9 mouse cellular contexts compared by ENCODE assay signal in the genomic region with DNA sequence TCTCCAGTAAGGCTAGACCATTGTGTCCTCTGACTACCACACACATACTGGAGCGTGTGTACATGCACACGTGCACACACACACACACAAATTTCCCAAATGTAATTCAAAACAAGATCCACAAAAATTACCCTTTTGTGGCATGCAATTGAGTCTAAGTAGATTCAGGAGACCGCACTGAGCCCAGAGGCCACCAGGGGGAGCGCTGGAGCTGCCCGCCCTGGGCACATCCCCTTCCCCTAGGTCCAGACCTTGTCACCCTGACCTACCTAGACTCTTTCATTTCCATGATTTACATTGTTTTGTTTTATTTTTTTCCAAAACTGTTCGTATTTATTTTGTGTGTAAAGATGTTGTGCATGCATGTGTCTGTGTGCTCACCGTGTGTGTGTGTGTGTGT. TPM values are rescaled to one million over a fixed set of nuclear protein-coding genes. Genes with fewer than 3 reads are reported as not detected.
A peak's percentile ranks its signal among the peaks of the same experiment; 100 is the strongest.
DNase-seq lines count a peak whose midpoint lies in the region; ATAC-seq and TF ChIP-seq lines count a peak whose summit lies in the region.
"Had no signal": no experiment of that assay in that cellular context is flagged by ENCODE, and none has a peak within 500 bp of the region (broad histone marks: within the 10 kb centered on the region; RNA-seq: fewer than 3 reads in every experiment).

No protein-coding gene starts in this region.

- peaks cover 27% of the 10 kb centered on the region for H3K4me1 ChIP-seq in hindbrain, embryonic 10.5 days (replicated peaks)
- peaks cover 3% of the 10 kb centered on the region; the same call in 1 of the 2 replicates for H3K4me1 ChIP-seq in hindbrain, embryonic 12.5 days
- H3K4me1 ChIP-seq in olfactory bulb, adult 2 months (ENCODE audit: control insufficient read depth, insufficient read depth, low read length) = peaks cover 16% of the 10 kb centered on the region

- H3K9ac ChIP-seq in hindbrain, embryonic 12.5 days = no peak overlapping the region
- H3K9ac ChIP-seq: stomach, embryonic 15.5 days had no signal

- no peaks in the 10 kb centered on the region for H3K36me3 ChIP-seq in hindbrain, embryonic 10.5 days
- H3K36me3 ChIP-seq in hindbrain, embryonic 12.5 days = no peaks in the 10 kb centered on the region; the same call in 1 of the 2 replicates
- H3K36me3 ChIP-seq: stomach, embryonic 15.5 days had no signal

- TF ChIP-seq CTCF in olfactory bulb, adult 2 months (IDR thresholded peaks at IDR 0.05; ENCODE audit: insufficient read depth, low read depth, low read length) = peak; percentile 87

- DNase-seq in hindbrain, embryonic 10.5 days (ENCODE audit: low spot score) = peak; percentile 62
- peak; percentile 73 for DNase-seq in 416B (ENCODE audit: low read depth)
- DNase-seq in Muller cell, postnatal 12 days (ENCODE audit: inconsistent ontology term) = peak; percentile 60
- peak; percentile 55 to 88 for DNase-seq in kidney, postnatal 36 days
- no peak for DNase-seq in left cerebral cortex, postnatal 25 days (ENCODE audit: low spot score in 2 of 2)

- H3K27me3 ChIP-seq in hindbrain, embryonic 10.5 days (ENCODE audit: insufficient read depth, poor library complexity, severe bottlenecking) = peaks cover 26% of the 10 kb centered on the region
- H3K27me3 ChIP-seq in hindbrain, embryonic 12.5 days = peaks cover 5% of the 10 kb centered on the region

- H3K4me2 ChIP-seq in hindbrain, embryonic 12.5 days (replicated peaks) = no peak overlapping the region
- H3K4me2 ChIP-seq: stomach, embryonic 15.5 days had no signal

- 6% methylated on average over 7 of the region's 7 CpGs for whole genome bisulfite sequencing in hindbrain, embryonic 10.5 days
- 9% methylated on average over 7 of the region's 7 CpGs for WGBS in hindbrain, embryonic 12.5 days
- 9% methylated on average over 7 of the region's 7 CpGs for WGBS in olfactory bulb, adult 2 months

- no peak overlapping the region for H3K27ac ChIP-seq in hindbrain, embryonic 10.5 days
- no peak overlapping the region for H3K27ac ChIP-seq in hindbrain, embryonic 12.5 days
- no peak overlapping the region for H3K27ac ChIP-seq in olfactory bulb, adult 2 months (ENCODE audit: insufficient read depth, low read depth, low read length)
- H3K27ac ChIP-seq: stomach, embryonic 15.5 days had no signal

- no peak for ATAC-seq in hindbrain, embryonic 12.5 days (ENCODE audit: low FRiP score)
- peak; percentile 57 for ATAC-seq in common myeloid progenitor, adult 5-6 weeks (replicated peaks; ENCODE audit: low read depth, poor library complexity, severe bottlenecking)

- no peak overlapping the region for H3K4me3 ChIP-seq in hindbrain, embryonic 10.5 days
- H3K4me3 ChIP-seq in hindbrain, embryonic 12.5 days = no peak overlapping the region
- H3K4me3 ChIP-seq in olfactory bulb, adult 2 months (ENCODE audit: insufficient read depth, low read depth, low read length) = no peak overlapping the region
- H3K4me3 ChIP-seq: stomach, embryonic 15.5 days had no signal

- TF ChIP-seq POLR2A in olfactory bulb, adult 2 months (IDR thresholded peaks at IDR 0.05; ENCODE audit: insufficient read depth, low read depth, low read length) = no peak

- intact Hi-C loops in left cerebral cortex, postnatal 25 days (cut with DNase I) = loop anchor here (5.0 kb wide), 1 partner anchor 66 kb away; no protein-coding TSS in a partner anchor

- H3K9me3 ChIP-seq in hindbrain, embryonic 10.5 days = no peaks in the 10 kb centered on the region
- H3K9me3 ChIP-seq in hindbrain, embryonic 12.5 days (replicated peaks) = no peaks in the 10 kb centered on the region
- H3K9me3 ChIP-seq: stomach, embryonic 15.5 days had no signal

RNA-seq across cellular contexts. Expression of a gene that starts 1.9 kb away (rescaled TPM):
- polyA plus RNA-seq in hindbrain, embryonic 10.5 days (2016; fragmentation: Nextera tagmentation; extraction: Ambion mirVana) = 7.1 and 8.6 TPM in 2 replicates
- polyA plus RNA-seq in hindbrain, embryonic 12.5 days (2016; fragmentation: Nextera tagmentation; extraction: Ambion mirVana) = 10.1 and 10.7 TPM in 2 replicates
- total RNA-seq in common myeloid progenitor, adult 5-6 weeks (2017) = 0.18 and 2.2 TPM in 2 replicates
- polyA plus RNA-seq in olfactory bulb, adult 2 months (2012; ENCODE audit: insufficient read depth, insufficient read length, low replicate concordance, missing spikeins) = not detected in 2 replicates
- total RNA-seq in left cerebral cortex, postnatal 25 days (2021) = 100 to 1,000 TPM in 1 of 2 experiments, 10 to 100 TPM in 1; 83.8 to 196 TPM

RNA-seq across cellular contexts. Expression of a gene that starts 8.8 kb away (rescaled TPM):
- 4.6 and 9.8 TPM in 2 replicates for polyA plus RNA-seq in hindbrain, embryonic 10.5 days (2016; fragmentation: Nextera tagmentation; extraction: Ambion mirVana)
- polyA plus RNA-seq in hindbrain, embryonic 12.5 days (2016; fragmentation: Nextera tagmentation; extraction: Ambion mirVana) = 16.4 and 16.7 TPM in 2 replicates
- total RNA-seq in common myeloid progenitor, adult 5-6 weeks (2017) = not detected in 2 replicates
- not detected in 2 replicates for polyA plus RNA-seq in olfactory bulb, adult 2 months (2012; ENCODE audit: insufficient read depth, insufficient read length, low replicate concordance, missing spikeins)
- 100 to 1,000 TPM; 108 to 110 TPM for total RNA-seq in left cerebral cortex, postnatal 25 days (2021)

RNA-seq across cellular contexts. Expression of a gene that starts 20.6 kb away (rescaled TPM):
- 16.9 and 26.7 TPM in 2 replicates for polyA plus RNA-seq in hindbrain, embryonic 10.5 days (2016; fragmentation: Nextera tagmentation; extraction: Ambion mirVana)
- polyA plus RNA-seq in hindbrain, embryonic 12.5 days (2016; fragmentation: Nextera tagmentation; extraction: Ambion mirVana) = 33.8 and 37.0 TPM in 2 replicates
- total RNA-seq in common myeloid progenitor, adult 5-6 weeks (2017) = 4.1 and 5.5 TPM in 2 replicates
- not detected in 2 replicates for polyA plus RNA-seq in olfactory bulb, adult 2 months (2012; ENCODE audit: insufficient read depth, insufficient read length, low replicate concordance, missing spikeins)
- total RNA-seq in left cerebral cortex, postnatal 25 days (2021) = 10 to 100 TPM; 67.2 to 69.3 TPM

RNA-seq across cellular contexts. Expression of a gene that starts 43.3 kb away (rescaled TPM):
- 276 and 320 TPM in 2 replicates for polyA plus RNA-seq in hindbrain, embryonic 10.5 days (2016; fragmentation: Nextera tagmentation; extraction: Ambion mirVana)
- 259 and 269 TPM in 2 replicates for polyA plus RNA-seq in hindbrain, embryonic 12.5 days (2016; fragmentation: Nextera tagmentation; extraction: Ambion mirVana)
- total RNA-seq in common myeloid progenitor, adult 5-6 weeks (2017) = 41.4 and 43.1 TPM in 2 replicates
- not detected in 2 replicates for polyA plus RNA-seq in olfactory bulb, adult 2 months (2012; ENCODE audit: insufficient read depth, insufficient read length, low replicate concordance, missing spikeins)
- total RNA-seq in left cerebral cortex, postnatal 25 days (2021) = 100 to 1,000 TPM; 159 to 169 TPM

RNA-seq across cellular contexts. Expression of a gene that starts 53.2 kb away (rescaled TPM):
- 85.4 and 106 TPM in 2 replicates for polyA plus RNA-seq in hindbrain, embryonic 10.5 days (2016; fragmentation: Nextera tagmentation; extraction: Ambion mirVana)
- 57.5 and 58.0 TPM in 2 replicates for polyA plus RNA-seq in hindbrain, embryonic 12.5 days (2016; fragmentation: Nextera tagmentation; extraction: Ambion mirVana)
- total RNA-seq in common myeloid progenitor, adult 5-6 weeks (2017) = 18.6 and 25.9 TPM in 2 replicates
- not detected in 2 replicates for polyA plus RNA-seq in olfactory bulb, adult 2 months (2012; ENCODE audit: insufficient read depth, insufficient read length, low replicate concordance, missing spikeins)
- 10 to 100 TPM; 50.5 to 54.2 TPM for total RNA-seq in left cerebral cortex, postnatal 25 days (2021)

Comparison
In these comparisons a context has a peak if more than half of its experiments do, and no peak if none do; other contexts are left out.
1. DNase-seq: peak in hindbrain, embryonic 10.5 days (single experiment), 416B (single experiment), Muller cell, postnatal 12 days (single experiment) and kidney, postnatal 36 days (2 of 2); none in left cerebral cortex, postnatal 25 days (0 of 2).
2. RNA of a gene that starts 20.6 kb away (polyA plus RNA-seq): 33.8 to 37.0 TPM in hindbrain, embryonic 12.5 days and 16.9 to 26.7 TPM in hindbrain, embryonic 10.5 days; not detected in olfactory bulb, adult 2 months; every median in the first group is over 10 times any median in the second.